Mouse (Mus musculus) cerebellum, adult 2 months (tissue): ENCODE results near the gene Gm17018.

Source experiments
- CTCF ChIP-seq: fragments of 200-500 bp; IDR thresholded peaks from 2 replicates; pipeline ENCODE4 v1.5.1; 2011; ENCODE audit warnings: low read depth, mild to moderate bottlenecking, control low read depth, low read length, moderate library complexity, borderline replicate concordance; ENCODE audit not compliant: insufficient read depth
- POLR2A ChIP-seq: fragments of 200-500 bp; IDR thresholded peaks from 2 replicates; pipeline ENCODE4 v1.6.1; 2011; ENCODE audit warnings: low read length, control low read depth, borderline replicate concordance; ENCODE audit not compliant: insufficient read depth

DNA sequence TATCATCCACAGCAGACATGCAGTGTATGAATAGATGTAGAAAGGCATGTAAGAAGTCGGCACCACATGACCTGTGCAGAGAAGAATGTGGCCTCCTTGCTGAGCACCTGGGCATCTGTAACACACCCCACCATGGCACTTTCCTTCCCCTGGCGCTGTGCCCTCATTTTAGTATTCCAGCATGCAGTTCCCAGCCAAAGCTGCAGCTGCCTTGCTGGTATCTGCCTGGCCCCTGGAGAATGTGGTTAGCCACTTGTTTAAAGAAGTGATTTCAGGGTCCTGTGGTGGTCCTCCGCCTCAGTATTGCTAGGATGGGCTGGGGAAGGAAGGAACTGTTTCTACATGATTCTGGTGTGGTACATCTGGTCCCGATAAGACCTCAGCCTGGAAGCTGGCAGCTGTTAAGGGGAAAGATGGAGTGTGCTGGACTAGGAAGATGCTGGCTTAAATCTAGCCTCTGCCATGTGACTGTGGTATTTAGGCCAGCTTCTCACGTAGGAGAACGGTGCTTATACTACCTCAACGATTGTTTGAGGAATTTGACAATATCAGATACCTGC, 14.0 kb downstream of the Gm17018 start:
- TF ChIP-seq CTCF (no peak), POLR2A (no peak)
